Mouse (Mus musculus) thymus, adult 2 months (tissue): ENCODE measurements around the gene Celf2.

Experiments used
- CTCF ChIP-seq: fragments of 200-500 bp; IDR thresholded peaks from 2 replicates; pipeline ENCODE4 v1.5.1; 2012; ENCODE audit warnings: mild to moderate bottlenecking, control low read depth, low read length, moderate library complexity, borderline replicate concordance; ENCODE audit not compliant: control insufficient read depth, poor library complexity, insufficient read depth; ENCODE audit errors: extremely low read depth
- POLR2A ChIP-seq: fragments of 200-500 bp; IDR thresholded peaks from 2 replicates; pipeline ENCODE4 v1.6.1; 2012; ENCODE audit warnings: mild to moderate bottlenecking, low read length, control low read depth, moderate library complexity; ENCODE audit not compliant: control insufficient read depth, poor library complexity, insufficient read depth; ENCODE audit errors: extremely low read depth

- TF ChIP-seq POLR2A (no peak), CTCF (no peak)
Measured at GRCm38 (mm10) chr2:6582711-6583110, 926.7 kb downstream of the Celf2 start.
